Mouse (Mus musculus) kidney, embryonic 14.5 days (tissue): ENCODE results near the gene Rmi2. TPM values are rescaled to one million over a fixed set of nuclear protein-coding genes. Genes with fewer than 3 reads are reported as not detected.
A peak's percentile ranks its signal among the peaks of the same experiment; 100 is the strongest.

Source experiments
- ATAC-seq: fragments of 200-750 bp; cut with Nextera tagmentation; 2 replicates; pipeline ENCODE4 v1.8.0; 2017; ENCODE audit warnings: moderate number of reproducible peaks, mild to moderate bottlenecking, moderate TSS enrichment, moderate library complexity; ENCODE audit not compliant: low FRiP score, low TSS enrichment
- H3K27ac ChIP-seq: fragments of 300-500 bp; sonication (generic); 2 replicates; pipeline ENCODE4 v1.5.1; 2014; ENCODE audit warnings: low read depth, mild to moderate bottlenecking, low read length, moderate library complexity, mixed read lengths
- H3K27me3 ChIP-seq: fragments of 300-500 bp; sonication (generic); 2 replicates; pipeline ENCODE4 v1.6.1; 2014; ENCODE audit warnings: mild to moderate bottlenecking, low read length; ENCODE audit not compliant: control insufficient read depth, insufficient read depth
- H3K36me3 ChIP-seq: fragments of 300-500 bp; sonication (generic); 2 replicates; pipeline ENCODE4 v1.6.1; 2014; ENCODE audit warnings: low read length, mixed read lengths; ENCODE audit not compliant: control insufficient read depth, insufficient read depth
- H3K4me1 ChIP-seq: fragments of 300-500 bp; sonication (generic); 2 replicates; pipeline ENCODE4 v1.6.1; 2014; ENCODE audit warnings: low read length, mixed read lengths; ENCODE audit not compliant: control insufficient read depth, insufficient read depth
- H3K4me2 ChIP-seq: fragments of 300-500 bp; sonication (generic); replicated peaks from 2 replicates; pipeline ENCODE4 v1.6.1; 2014; ENCODE audit warnings: low read depth, mild to moderate bottlenecking, low read length
- H3K4me3 ChIP-seq: fragments of 300-500 bp; sonication (generic); 2 replicates; pipeline ENCODE4 v1.5.1; 2014; ENCODE audit warnings: mild to moderate bottlenecking, low read length
- H3K9ac ChIP-seq: fragments of 300-500 bp; sonication (generic); 2 replicates; pipeline ENCODE4 v1.6.1; 2014; ENCODE audit warnings: low read depth, mild to moderate bottlenecking, low read length, moderate library complexity
- H3K9me3 ChIP-seq: fragments of 300-500 bp; sonication (generic); 2 replicates; pipeline ENCODE4 v1.6.1; 2016; ENCODE audit warnings: low read length; ENCODE audit not compliant: control insufficient read depth
- WGBS: fragments of 180-500 bp; shearing (Covaris S2); extraction: QIAGEN DNeasy Blood & Tissue Kit; methylation state at CpG from one replicate; pipeline ENCODE4 v1.1.7; 2014; 5-methylcytosine and 5-hydroxymethylcytosine counted together
- polyA plus RNA-seq: library from polyadenylated mRNA; unstranded; fragments of >200 nt; fragmentation: Nextera tagmentation; extraction: Ambion mirVana; gene quantifications from 2 replicates; pipeline ENCODE4 v1.2.1, GENCODE M21; 2014

Rmi2 gene
- 6.0 and 6.2 TPM in 2 replicates for polyA plus RNA-seq

DNA sequence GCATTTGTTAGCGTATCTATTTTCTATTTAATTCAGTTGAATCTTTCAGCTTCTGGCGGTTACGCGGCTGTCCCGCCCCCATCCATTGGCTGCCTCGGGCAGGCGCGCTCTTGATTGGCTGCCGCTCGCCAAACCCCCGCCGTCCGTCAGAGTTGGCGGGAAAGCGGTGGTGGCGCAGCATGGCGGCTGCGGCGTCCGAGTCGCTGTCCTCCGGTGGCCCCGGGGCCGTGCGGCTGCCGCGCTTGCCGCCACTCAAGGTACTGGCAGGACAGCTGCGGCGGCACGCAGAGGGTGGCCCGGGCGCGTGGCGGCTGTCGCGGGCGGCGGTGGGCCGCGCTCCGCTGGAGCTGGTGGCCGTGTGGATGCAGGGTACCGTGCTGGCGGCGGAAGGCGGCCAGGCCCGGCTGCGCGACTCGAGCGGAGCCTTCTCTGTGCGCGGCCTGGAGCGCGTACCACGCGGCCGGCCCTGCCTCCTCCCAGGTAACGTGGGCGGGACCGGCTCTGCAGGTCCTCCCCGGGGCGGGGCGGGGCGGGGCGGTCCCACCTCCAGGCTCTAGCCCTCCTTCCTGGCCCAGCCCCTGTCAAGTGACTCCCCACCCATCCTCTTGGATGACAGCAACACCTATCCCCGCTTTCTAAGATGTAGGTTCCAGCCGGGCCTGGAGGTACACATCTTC is at the start of gene Rmi2:
Gene Rmi2 (plus strand): TSS at position 149 of the 677 bp plus-strand sequence.
- WGBS = under 1% methylated on average over 61 of the region's 69 CpGs
- Histone ChIP-seq H3K36me3 (no peaks in the 10 kb centered on the region), H3K9ac (peak within 1 kb of the TSS; percentile 70), H3K27ac (peak within 1 kb of the TSS; percentile 62; the same call in 1 of the 2 replicates), H3K4me1 (peaks cover 19% of the 10 kb centered on the region), H3K27me3 (no peaks in the 10 kb centered on the region), H3K4me2 (peak within 1 kb of the TSS; percentile 86), H3K4me3 (peak within 1 kb of the TSS; percentile 79), H3K9me3 (no peaks in the 10 kb centered on the region)
- ATAC-seq = peak; percentile 95

DNA sequence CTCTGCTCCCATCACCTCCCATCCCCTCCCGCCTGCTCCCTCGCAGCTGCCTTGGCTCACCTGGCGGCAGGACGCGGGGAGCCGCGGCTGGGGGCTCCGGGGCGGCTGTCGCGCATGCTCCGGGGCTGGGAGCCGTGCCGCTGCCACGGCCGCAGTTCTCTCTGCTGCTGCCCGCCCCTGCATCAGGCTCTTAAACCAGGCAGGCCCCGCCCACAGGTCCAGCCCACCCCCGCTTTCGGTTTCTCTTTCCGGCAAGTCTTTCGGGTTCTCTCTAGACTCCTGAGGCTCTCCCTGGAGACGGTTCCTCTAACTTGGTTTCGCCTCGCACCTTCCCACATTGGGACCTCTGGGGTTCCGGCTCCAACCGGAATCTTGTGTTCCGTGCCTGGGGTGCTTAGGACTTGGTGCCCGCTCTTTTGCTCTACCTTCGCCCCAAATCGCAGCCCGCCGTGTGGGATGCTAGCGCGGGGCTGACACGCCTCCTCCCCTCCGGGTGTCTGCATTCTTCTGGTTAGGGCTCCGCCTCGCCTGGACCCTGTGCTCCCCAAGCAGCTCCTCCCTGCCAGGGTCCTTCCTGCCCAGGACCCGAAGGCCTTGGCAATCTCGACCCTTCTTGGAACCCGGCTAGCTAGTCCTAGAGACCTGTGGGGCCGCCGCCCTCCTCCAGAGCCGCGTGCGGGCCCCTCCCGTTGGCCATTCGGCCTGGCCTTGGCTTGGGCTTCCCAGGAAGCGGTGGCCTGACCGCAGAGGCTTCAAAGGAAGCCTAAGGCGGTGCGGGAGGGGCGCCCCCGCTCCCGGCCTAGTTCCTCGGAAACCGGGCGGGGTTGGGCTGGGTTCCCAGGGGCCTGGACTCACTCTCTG is 49.3 kb upstream of the Rmi2 start, which contains the start of gene Socs1:
Gene Socs1 (minus strand): TSS at position 166 of the 861 bp plus-strand sequence.
- Histone ChIP-seq H3K9me3 (no peaks in the 10 kb centered on the region), H3K9ac (peak within 1 kb of the TSS; percentile 81), H3K4me2 (peak within 1 kb of the TSS; percentile 97), H3K4me3 (peak within 1 kb of the TSS; percentile 56), H3K4me1 (peaks cover 28% of the 10 kb centered on the region), H3K27me3 (no peaks in the 10 kb centered on the region), H3K36me3 (peaks cover 4% of the 10 kb centered on the region; the same call in 1 of the 2 replicates), H3K27ac (peak within 1 kb of the TSS; percentile 96)
- under 1% methylated on average over 53 of the region's 59 CpGs for WGBS
- peak; percentile 85 for ATAC-seq

DNA sequence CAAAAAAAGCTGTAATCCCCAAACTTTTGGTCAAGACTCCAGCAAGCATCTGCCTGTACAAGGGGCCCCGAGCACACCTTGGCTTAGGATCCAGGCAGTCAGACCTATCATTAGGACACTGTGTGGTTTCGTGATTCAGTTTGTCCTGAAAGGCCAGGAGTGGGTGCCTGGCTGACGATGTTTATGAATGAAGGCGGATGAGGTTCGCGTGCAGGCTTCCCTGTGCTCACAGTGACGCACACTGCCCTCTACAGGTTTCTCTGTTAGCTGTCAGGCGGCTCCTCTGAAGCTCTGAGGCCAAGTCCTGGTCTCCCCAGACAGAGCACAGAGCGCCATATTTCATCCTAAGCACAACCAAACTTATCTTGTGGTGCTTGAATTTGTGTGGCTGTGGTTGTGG is 48.6 kb upstream of the Rmi2 start:
- Histone ChIP-seq H3K4me3 (peak overlapping the region; percentile 56), H3K9ac (peak overlapping the region; percentile 81), H3K36me3 (peaks cover 4% of the 10 kb centered on the region; the same call in 1 of the 2 replicates), H3K4me1 (peaks cover 28% of the 10 kb centered on the region), H3K27me3 (no peaks in the 10 kb centered on the region), H3K9me3 (no peaks in the 10 kb centered on the region), H3K4me2 (peak overlapping the region; percentile 97), H3K27ac (peak overlapping the region; percentile 96)
- peak; percentile 33 for ATAC-seq
- WGBS = 0% methylated on average over 9 of the region's 9 CpGs

DNA sequence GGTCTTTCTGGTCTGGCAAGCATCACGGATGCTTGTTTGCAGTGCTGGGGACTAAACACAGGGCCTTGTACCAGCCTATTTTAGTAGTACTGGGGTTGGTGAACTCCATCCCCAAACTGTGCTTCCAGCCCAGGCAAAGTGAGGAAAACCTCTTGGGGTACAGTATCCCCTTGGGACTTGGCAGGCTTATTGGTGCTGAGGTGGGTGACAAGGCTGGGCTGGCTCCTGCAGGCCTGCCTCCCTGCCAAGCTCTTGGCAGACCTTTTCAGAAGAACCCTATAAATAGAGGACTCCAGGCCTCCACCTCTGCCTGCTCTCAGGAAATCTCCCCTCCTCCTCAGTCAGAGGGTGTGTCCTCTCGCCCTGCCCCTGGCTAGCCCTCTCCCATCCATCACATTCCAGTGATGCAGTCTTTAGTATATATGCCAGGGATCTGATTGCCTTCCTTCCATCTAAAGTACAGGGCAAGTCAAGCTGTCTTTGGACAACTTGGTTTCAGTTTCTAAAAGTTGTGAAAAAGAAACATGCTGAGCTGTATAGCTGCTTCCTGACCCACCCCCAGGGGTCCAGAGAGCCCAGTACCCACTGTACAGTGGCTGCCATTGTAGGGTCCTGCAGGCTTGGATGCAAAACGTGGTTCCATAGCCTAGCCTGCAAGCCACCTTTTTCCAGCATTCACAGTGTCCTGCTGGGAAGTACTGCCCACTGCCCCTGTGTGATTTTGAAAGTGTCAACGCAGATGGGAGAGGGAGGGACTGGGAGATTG is 47.9 kb upstream of the Rmi2 start:
- H3K36me3 ChIP-seq = peaks cover 4% of the 10 kb centered on the region; the same call in 1 of the 2 replicates
- no peaks in the 10 kb centered on the region for H3K27me3 ChIP-seq
- no peaks in the 10 kb centered on the region for H3K9me3 ChIP-seq
- no peak for ATAC-seq
- WGBS = 51% methylated on average over 4 of the region's 4 CpGs
- H3K27ac ChIP-seq = peak overlapping the region; percentile 96; the same call in 1 of the 2 replicates
- H3K4me2 ChIP-seq = peak overlapping the region; percentile 97; the same call in 1 of the 2 replicates
- no peak overlapping the region for H3K4me3 ChIP-seq
- H3K9ac ChIP-seq = no peak overlapping the region
- peaks cover 27% of the 10 kb centered on the region for H3K4me1 ChIP-seq

DNA sequence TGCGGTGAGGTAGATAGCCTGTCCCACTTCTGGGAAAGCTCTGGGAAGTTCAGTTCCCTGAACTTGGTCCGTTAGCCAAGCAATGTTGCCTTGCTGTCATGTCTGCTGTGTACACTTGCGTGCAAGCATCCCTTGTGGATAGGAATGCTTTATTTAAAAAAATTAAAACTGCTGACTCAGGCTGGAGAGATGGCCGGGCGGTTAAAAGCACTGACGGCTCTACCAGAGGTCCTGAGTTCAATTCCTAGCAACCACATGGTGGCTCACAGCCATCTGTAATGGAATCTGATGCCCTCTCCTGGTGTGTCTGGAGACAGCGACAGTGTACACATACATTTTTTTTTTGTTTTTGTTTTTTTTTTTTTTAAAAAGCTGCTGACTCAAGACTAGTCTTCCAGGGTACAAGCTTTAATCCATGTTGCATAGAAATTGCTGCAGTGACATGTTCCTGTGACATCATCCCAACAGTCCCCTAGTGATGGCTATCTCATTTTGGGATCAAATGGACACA is 47.3 kb upstream of the Rmi2 start:
- no peak for ATAC-seq
- H3K4me1 ChIP-seq = peaks cover 21% of the 10 kb centered on the region
- H3K36me3 ChIP-seq = peaks cover under 1% of the 10 kb centered on the region; the same call in 1 of the 2 replicates
- H3K9ac ChIP-seq = no peak overlapping the region
- H3K4me3 ChIP-seq = no peak overlapping the region
- H3K27me3 ChIP-seq = no peaks in the 10 kb centered on the region
- WGBS = 76% methylated on average over 7 of the region's 7 CpGs
- no peak overlapping the region for H3K4me2 ChIP-seq
- no peaks in the 10 kb centered on the region for H3K9me3 ChIP-seq
- no peak overlapping the region for H3K27ac ChIP-seq

DNA sequence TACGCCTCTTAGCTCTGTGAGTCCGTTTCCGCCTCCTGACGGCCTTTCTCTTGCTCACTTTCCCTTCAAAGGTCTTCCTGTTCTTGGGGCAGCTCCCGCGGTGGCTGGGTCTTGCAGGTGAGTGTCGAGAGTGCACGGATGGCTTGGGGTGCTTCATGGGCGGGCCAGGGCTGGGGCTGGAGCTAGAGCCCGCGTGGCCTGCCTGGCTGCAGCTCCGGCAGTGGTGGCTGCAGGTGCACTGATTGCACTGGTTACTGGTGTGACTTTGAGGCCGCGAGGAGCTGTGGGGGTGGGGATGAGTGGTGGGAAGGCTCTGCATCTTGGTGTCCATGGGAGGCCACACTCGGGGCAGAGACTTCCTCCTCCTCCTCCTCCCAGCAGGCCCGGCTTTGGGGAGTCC is 46.6 kb upstream of the Rmi2 start, which contains the start of gene Tnp2:
Gene Tnp2 (minus strand): TSS at position 390 of the 400 bp plus-strand sequence.
- H3K27me3 ChIP-seq = no peaks in the 10 kb centered on the region
- no peak within 1 kb of the TSS for H3K9ac ChIP-seq
- no peaks in the 10 kb centered on the region for H3K9me3 ChIP-seq
- no peak for ATAC-seq
- H3K27ac ChIP-seq = no peak within 1 kb of the TSS
- peaks cover 14% of the 10 kb centered on the region for H3K4me1 ChIP-seq
- no peak within 1 kb of the TSS for H3K4me2 ChIP-seq
- no peaks in the 10 kb centered on the region for H3K36me3 ChIP-seq
- WGBS = 35% methylated on average over 16 of the region's 16 CpGs
- no peak within 1 kb of the TSS for H3K4me3 ChIP-seq

DNA sequence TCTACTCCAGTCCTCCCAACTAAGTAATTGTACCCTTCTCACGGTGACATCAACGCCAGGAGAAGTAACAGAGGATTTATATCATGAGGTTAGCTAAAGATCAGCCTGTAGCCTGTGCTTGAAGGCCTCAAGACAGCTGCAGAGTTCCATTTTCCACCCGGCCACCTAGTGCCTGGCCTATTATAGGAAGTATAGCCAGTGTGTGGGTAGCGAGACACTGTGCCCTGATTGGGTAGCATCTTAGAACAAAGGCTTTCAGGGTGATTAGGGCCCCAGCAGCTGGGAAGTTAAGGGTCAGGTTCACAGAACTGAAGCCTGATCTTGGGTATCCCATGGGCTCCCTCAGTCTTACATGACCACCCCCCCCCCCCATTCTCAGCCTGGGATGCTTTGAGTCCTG is 46.0 kb upstream of the Rmi2 start:
- no peaks in the 10 kb centered on the region for H3K36me3 ChIP-seq
- 41% methylated on average over 4 of the region's 4 CpGs for WGBS
- no peak overlapping the region for H3K4me3 ChIP-seq
- no peak for ATAC-seq
- H3K4me2 ChIP-seq = no peak overlapping the region
- H3K4me1 ChIP-seq = peaks cover 10% of the 10 kb centered on the region
- H3K27ac ChIP-seq = no peak overlapping the region
- H3K9me3 ChIP-seq = no peaks in the 10 kb centered on the region
- no peak overlapping the region for H3K9ac ChIP-seq
- H3K27me3 ChIP-seq = no peaks in the 10 kb centered on the region

DNA sequence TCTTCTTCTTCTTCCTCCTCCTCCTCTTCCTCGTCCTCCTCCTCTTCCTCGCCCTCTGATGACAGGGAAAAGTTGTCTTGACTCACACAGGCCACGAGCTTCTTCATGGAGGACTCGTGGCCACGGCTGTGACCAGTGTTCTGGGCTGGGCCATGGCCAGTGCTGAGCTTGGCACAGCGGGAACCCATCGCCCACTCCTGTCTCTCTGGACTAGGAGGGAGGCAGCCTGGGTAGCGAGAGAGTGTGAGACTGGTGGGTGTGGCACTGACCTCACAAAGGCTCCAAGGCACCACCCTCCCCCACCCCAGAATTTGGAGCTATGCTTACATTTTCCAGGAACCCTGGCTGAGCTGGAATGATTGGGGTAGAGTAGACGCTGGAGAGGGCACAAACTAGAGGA is 44.2 kb upstream of the Rmi2 start, which contains the start of gene Prm3:
Gene Prm3 (minus strand): TSS at position 213 of the 400 bp plus-strand sequence.
- peaks cover 7% of the 10 kb centered on the region; the same call in 1 of the 2 replicates for H3K4me1 ChIP-seq
- no peak within 1 kb of the TSS for H3K27ac ChIP-seq
- no peak within 1 kb of the TSS for H3K9ac ChIP-seq
- no peaks in the 10 kb centered on the region for H3K36me3 ChIP-seq
- no peak for ATAC-seq
- H3K9me3 ChIP-seq = no peaks in the 10 kb centered on the region
- no peak within 1 kb of the TSS for H3K4me3 ChIP-seq
- no peaks in the 10 kb centered on the region; the same call in 1 of the 2 replicates for H3K27me3 ChIP-seq
- no peak within 1 kb of the TSS for H3K4me2 ChIP-seq
- 83% methylated on average over 9 of the region's 9 CpGs for WGBS
